Comparison of ENCODE assay signal across 1 mouse cellular context in the genomic region with DNA sequence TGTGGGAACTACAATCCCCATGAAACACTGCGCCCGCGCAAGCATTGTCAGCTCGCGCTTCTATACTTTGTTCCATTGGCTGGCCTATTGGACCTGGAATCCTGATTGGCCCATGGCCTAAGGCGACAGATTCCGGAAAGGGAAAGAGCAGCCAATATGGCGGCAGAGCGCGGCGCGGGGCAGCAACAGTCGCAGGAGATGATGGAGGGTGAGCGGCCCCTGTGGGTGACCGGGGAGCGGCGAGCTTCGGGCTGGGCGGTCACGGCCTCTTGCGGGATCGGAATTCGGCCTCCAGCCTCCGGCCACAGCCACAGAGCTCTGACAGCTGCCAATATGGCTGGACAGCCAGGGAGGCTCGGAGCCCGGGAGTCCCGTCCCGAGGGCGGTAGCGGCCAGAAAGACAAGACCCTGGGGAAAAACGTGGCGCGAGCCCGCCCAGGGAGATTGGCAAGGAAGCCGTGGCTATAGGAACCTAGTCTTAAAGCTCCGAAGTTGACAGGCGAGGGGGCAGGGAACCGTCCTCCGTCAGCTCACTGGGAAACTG.
A peak's percentile ranks its signal among the peaks of the same experiment; 100 is the strongest.
TF ChIP-seq lines count a peak whose summit lies in the region.

No protein-coding gene starts in this region.

TF ChIP-seq in MEL, 35 proteins besides CTCF, POLR2A, EP300 and RAD21 (continued from another document):
- TF ChIP-seq NRF1 (IDR thresholded peaks at IDR 0.05; ENCODE audit: insufficient read depth, low read depth, low read length, poor library complexity, severe bottlenecking): peak; percentile 70
- TF ChIP-seq ZNF384 (IDR thresholded peaks at IDR 0.05; ENCODE audit: low read depth, low read length): no peak
- TF ChIP-seq ETS1 (IDR thresholded peaks at IDR 0.05; ENCODE audit: low read depth, low read length): no peak
- TF ChIP-seq NELFE (IDR thresholded peaks at IDR 0.05; ENCODE audit: low read depth, low read length): peak; percentile 91
- 0 out of 2 replicates have a peak, but pooled peaks have one; percentile 25 for TF ChIP-seq USF1 (IDR thresholded peaks at IDR 0.05; ENCODE audit: low read depth, low read length)
- peak; percentile 56; the same call in 1 of the 2 replicates for TF ChIP-seq SIN3A (IDR thresholded peaks at IDR 0.05; ENCODE audit: low read length)
- no peak for TF ChIP-seq MEF2A (IDR thresholded peaks at IDR 0.05; ENCODE audit: extremely low read depth, insufficient replicate concordance, low read depth, low read length, poor library complexity, severe bottlenecking)
- TF ChIP-seq HCFC1 (IDR thresholded peaks at IDR 0.05; ENCODE audit: low read depth, low read length): peak; percentile 98
- no peak for TF ChIP-seq USF2 (IDR thresholded peaks at IDR 0.05; ENCODE audit: borderline replicate concordance in 1 of 2, insufficient read depth in 1 of 2, low read depth in 1 of 2, low read length in 2 of 2)
- peak; percentile 50; the same call in 1 of the 2 replicates for TF ChIP-seq MXI1 (IDR thresholded peaks at IDR 0.05; ENCODE audit: low read depth, low read length)
- TF ChIP-seq CHD1 (IDR thresholded peaks at IDR 0.05; ENCODE audit: low read depth, low read length): no peak
- peak; percentile 96 for TF ChIP-seq KAT2A (conservative IDR thresholded peaks at IDR 0.05; ENCODE audit: low read depth, low read length)
- no peak for TF ChIP-seq GABPA (IDR thresholded peaks at IDR 0.05; ENCODE audit: low read depth, low read length)
- no peak for TF ChIP-seq RCOR1 (IDR thresholded peaks at IDR 0.05; ENCODE audit: low read depth, low read length)
- TF ChIP-seq CHD2 (IDR thresholded peaks at IDR 0.05; ENCODE audit: low read length): peak; percentile 70
- TF ChIP-seq ZC3H11A (IDR thresholded peaks at IDR 0.05; ENCODE audit: low read depth, low read length): no peak
- TF ChIP-seq BHLHE40 (IDR thresholded peaks at IDR 0.05; ENCODE audit: borderline replicate concordance, low read depth, low read length): no peak
- no peak for TF ChIP-seq GATA1 (IDR thresholded peaks at IDR 0.05; ENCODE audit: low read depth, low read length)
- no peak for TF ChIP-seq POLR2AphosphoS5 (IDR thresholded peaks at IDR 0.05; ENCODE audit: borderline replicate concordance, low read depth, low read length)
- TF ChIP-seq MYB (IDR thresholded peaks at IDR 0.05; ENCODE audit: low read depth, low read length): no peak
